Mouse (Mus musculus) C2C12 (cell line): ENCODE measurements at regions not wholly inside any gene's neighbourhood (a gene's known extent, or its start where the extent isn't known, plus 50 kb on each side); places are given as distances from the start of the nearest gene placed in this dataset.

Source experiments
- H3K27me3 ChIP-seq: one replicate; pipeline ENCODE4 v1.6.1; 2011; ENCODE audit not compliant: control insufficient read depth, insufficient read depth, insufficient read length
- H3K36me3 ChIP-seq: one replicate; pipeline ENCODE4 v1.6.1; 2011; ENCODE audit not compliant: control insufficient read depth, insufficient read depth
- H3K4me3 ChIP-seq: one replicate; pipeline ENCODE4 v1.5.1; 2011; ENCODE audit warnings: mild to moderate bottlenecking, control low read depth; ENCODE audit not compliant: poor library complexity, insufficient read depth, severe bottlenecking
- H3K79me2 ChIP-seq: one replicate; pipeline ENCODE4 v1.6.1; 2011; ENCODE audit not compliant: control insufficient read depth, insufficient read depth
- H3K79me3 ChIP-seq: one replicate; pipeline ENCODE4 v1.6.1; 2011; ENCODE audit warnings: low read depth, control low read depth
- H3ac ChIP-seq: one replicate; pipeline ENCODE3; 2011; ENCODE audit warnings: low read depth; ENCODE audit not compliant: control insufficient read depth, insufficient read length
- CEBPB ChIP-seq: IDR thresholded peaks from one replicate; pipeline ENCODE4 v1.6.1; 2011; ENCODE audit warnings: low read depth, mild to moderate bottlenecking, control low read depth, moderate library complexity
- CTCF ChIP-seq: IDR thresholded peaks from one replicate; pipeline ENCODE4 v1.5.1; 2011; ENCODE audit not compliant: control insufficient read depth, insufficient read depth, insufficient read length
- FOSL1 ChIP-seq: IDR thresholded peaks from one replicate; pipeline ENCODE4 v1.8.0; 2011; ENCODE audit warnings: mild to moderate bottlenecking, low read length; ENCODE audit not compliant: poor library complexity, insufficient read depth, severe bottlenecking
- MAX ChIP-seq: IDR thresholded peaks from one replicate; pipeline ENCODE4 v1.6.1; 2011; ENCODE audit warnings: mild to moderate bottlenecking, control low read depth
- MYOD1 ChIP-seq: IDR thresholded peaks from one replicate; pipeline ENCODE4 v1.6.1; 2011; ENCODE audit warnings: low read depth; ENCODE audit not compliant: control insufficient read depth, insufficient read length
- MYOG ChIP-seq: IDR thresholded peaks from one replicate; pipeline ENCODE4 v1.6.1; 2011; ENCODE audit not compliant: control insufficient read depth, insufficient read length; ENCODE audit errors: extremely low read depth
- USF1 ChIP-seq: IDR thresholded peaks from one replicate; pipeline ENCODE4 v1.6.1; 2011; ENCODE audit warnings: low read depth, mild to moderate bottlenecking, control low read depth, moderate library complexity

DNA sequence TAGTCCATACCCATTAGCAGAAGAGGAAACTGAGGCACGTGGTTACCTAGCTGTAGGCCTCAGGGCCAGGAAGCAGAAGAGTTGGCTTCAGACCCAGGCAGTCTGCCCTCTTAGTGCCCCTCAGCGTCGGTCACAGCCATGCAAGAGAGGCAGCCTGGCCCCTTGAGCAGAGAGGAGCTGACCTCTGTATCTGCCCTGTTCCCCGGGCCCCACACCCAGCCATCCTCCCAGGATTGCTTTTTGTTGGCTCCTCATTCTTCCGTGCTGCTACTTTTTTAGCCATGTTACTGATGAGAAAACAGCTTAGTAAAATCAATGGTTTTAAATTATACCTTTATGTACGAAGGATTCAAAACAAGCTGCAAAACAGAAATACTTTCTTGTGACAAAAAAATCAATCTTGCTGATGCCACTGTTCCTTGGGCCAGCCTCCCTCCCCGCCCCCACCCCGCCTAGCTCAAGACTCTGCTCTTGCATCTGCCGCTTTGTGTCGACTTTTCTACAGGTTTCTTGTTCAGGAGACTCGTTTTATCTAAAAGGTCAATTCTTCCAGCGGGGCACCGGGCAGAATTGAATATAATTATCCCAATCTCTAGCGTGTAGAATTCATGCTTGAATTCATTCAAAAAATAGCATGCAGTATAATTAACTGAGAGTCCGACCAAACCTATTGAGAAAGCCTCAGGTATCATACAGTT, 70.8 kb downstream of the Sall1 start:
- no peaks in the 10 kb centered on the region for H3K79me2 ChIP-seq
- no peak overlapping the region for H3ac ChIP-seq
- H3K27me3 ChIP-seq = no peaks in the 10 kb centered on the region
- no peak overlapping the region for H3K4me3 ChIP-seq
- H3K79me3 ChIP-seq = no peaks in the 10 kb centered on the region
- H3K36me3 ChIP-seq = no peaks in the 10 kb centered on the region
- no peak for TF ChIP-seq MYOG
- TF ChIP-seq CEBPB = no peak
- no peak for TF ChIP-seq FOSL1
- TF ChIP-seq MAX = no peak

DNA sequence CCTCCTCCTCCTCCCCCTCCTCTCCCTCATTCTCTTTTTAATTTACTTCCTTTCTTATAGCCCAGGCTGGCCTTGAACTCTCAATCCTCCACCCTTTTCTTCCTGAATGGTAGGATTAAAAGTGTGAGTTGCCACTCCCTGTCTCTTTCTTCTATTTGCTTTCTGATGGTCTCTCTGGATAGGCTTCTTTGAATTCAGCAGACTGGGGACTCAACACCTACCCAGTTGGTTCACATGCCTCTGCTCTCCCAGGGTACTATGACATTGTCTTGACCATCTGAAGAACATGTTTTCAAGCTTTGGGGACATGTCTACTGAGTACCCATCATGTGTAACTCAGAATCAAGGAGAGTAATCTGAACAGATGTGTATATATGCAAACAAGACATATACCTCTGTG, 85.1 kb downstream of the Sall1 start:
- no peaks in the 10 kb centered on the region for H3K79me3 ChIP-seq
- H3ac ChIP-seq = no peak overlapping the region
- H3K36me3 ChIP-seq = no peaks in the 10 kb centered on the region
- TF ChIP-seq USF1 (no peak), CTCF (no peak), MYOG (no peak), MYOD1 (no peak), MAX (no peak), FOSL1 (no peak), CEBPB (no peak)
- no peaks in the 10 kb centered on the region for H3K27me3 ChIP-seq
- no peaks in the 10 kb centered on the region for H3K79me2 ChIP-seq
- H3K4me3 ChIP-seq = no peak overlapping the region

DNA sequence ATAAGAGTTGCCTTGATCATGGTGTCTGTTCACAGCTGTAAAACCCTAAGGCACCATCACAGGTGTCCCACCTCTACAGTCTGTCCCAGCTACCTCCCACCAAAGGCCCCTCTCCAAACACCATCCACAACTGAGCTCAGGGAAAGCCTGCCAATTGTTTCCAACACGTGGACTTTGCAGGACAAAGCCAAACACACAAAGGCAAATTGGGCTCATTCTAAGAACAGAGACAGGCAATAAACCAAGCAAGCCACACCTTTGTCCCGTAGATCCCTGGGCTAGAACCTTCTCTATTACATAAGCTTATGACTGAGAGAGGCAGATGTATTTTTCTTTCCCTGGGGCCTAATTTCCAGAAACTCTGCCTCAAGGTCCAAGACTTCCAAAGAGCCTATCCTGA, 90.8 kb downstream of the Sall1 start:
- Histone ChIP-seq H3K4me3 (no peak overlapping the region), H3K36me3 (no peaks in the 10 kb centered on the region)

DNA sequence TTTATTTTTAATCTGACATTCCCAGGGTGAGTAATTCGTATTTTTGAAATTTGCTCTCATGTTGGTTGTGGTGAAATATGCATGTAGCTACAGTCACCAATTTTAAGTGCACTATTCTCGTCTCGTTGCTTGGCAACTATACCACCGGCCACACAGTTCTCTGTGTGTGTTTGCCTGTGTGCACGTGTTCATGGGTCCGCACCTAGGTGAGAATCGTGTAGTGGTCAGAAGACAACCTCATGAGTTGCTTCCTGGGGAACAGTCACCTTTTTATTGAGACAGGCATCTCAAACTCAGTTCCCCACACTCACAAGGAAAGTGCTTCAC, 92.2 kb downstream of the Sall1 start:
- no peaks in the 10 kb centered on the region for H3K79me2 ChIP-seq
- TF ChIP-seq USF1 = no peak
- TF ChIP-seq MAX = no peak
- no peak for TF ChIP-seq MYOG
- no peak for TF ChIP-seq CTCF
- no peak for TF ChIP-seq CEBPB
- TF ChIP-seq FOSL1 = no peak
- TF ChIP-seq MYOD1 = no peak
- H3K27me3 ChIP-seq = no peaks in the 10 kb centered on the region
- no peak overlapping the region for H3ac ChIP-seq
- H3K79me3 ChIP-seq = no peaks in the 10 kb centered on the region
- no peaks in the 10 kb centered on the region for H3K36me3 ChIP-seq
- no peak overlapping the region for H3K4me3 ChIP-seq

More for the DNA sequence above, 90.8 kb downstream of the Sall1 start:
- no peak overlapping the region for H3ac ChIP-seq
- H3K27me3 ChIP-seq = no peaks in the 10 kb centered on the region
- no peaks in the 10 kb centered on the region for H3K79me3 ChIP-seq
- H3K79me2 ChIP-seq = no peaks in the 10 kb centered on the region
- TF ChIP-seq USF1 = no peak
- TF ChIP-seq CEBPB = no peak
- TF ChIP-seq MYOG = no peak

DNA sequence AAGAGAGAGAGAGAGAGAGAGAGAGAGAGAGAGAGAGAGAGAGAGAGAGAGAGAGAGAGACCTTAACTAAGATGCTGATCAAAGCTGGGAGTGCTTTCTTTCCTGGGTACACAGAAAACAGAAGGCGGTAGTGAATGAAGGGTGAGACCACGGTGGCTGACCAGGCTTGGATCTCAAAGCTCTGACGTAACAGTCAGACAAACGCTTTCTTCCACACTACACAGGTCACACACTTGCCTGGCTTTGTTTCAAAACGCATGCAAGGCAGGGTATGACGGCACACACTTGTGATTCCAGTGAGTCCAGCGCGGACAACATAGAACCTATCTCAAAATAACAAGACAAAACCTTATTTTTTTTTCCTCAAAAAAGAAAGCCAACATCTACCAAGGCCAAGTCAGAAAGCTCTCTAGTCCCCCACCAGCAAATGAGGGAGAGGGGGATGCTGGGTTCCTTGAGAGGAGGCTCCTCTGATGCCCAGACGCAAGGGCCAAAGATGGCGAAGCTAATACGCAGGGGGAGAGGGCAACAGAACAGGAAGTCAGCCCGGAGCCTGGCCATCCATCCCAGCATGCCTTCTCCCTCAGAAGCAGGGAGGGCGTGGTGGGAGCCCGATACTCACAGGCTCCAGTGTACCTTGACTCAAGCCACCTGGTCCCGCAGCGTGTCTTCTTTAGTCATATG, 92.7 kb downstream of the Sall1 start:
- H3K36me3 ChIP-seq = no peaks in the 10 kb centered on the region
- H3K4me3 ChIP-seq = no peak overlapping the region
- no peak overlapping the region for H3ac ChIP-seq
- no peaks in the 10 kb centered on the region for H3K79me3 ChIP-seq
- TF ChIP-seq CTCF = no peak
- no peak for TF ChIP-seq MYOG
- TF ChIP-seq MAX = no peak
- no peak for TF ChIP-seq FOSL1
- no peak for TF ChIP-seq CEBPB
- no peak for TF ChIP-seq USF1
- no peak for TF ChIP-seq MYOD1
- H3K27me3 ChIP-seq = no peaks in the 10 kb centered on the region
- H3K79me2 ChIP-seq = no peaks in the 10 kb centered on the region

DNA sequence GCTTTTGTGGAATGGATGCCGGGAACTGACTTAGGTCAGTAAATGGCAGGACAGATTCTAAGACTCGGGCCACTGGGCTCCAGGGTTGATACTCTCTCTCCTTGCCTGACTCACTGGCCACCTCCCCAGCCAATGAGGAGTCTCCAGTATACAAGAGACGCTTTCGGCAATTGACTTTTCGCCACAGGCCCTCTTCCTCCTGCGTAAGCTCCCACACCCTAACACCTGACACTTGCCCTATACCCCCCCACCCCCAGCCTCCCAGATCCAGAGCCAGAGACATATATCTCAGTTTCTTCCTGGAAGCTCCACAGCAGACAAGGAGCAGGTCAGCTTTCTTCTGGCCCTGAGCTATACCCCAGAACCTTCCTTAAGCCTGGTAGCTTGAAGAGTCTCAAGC, 94.0 kb downstream of the Sall1 start:
- Histone ChIP-seq H3K79me3 (no peaks in the 10 kb centered on the region), H3K27me3 (no peaks in the 10 kb centered on the region), H3K79me2 (no peaks in the 10 kb centered on the region), H3K4me3 (no peak overlapping the region), H3ac (no peak overlapping the region), H3K36me3 (no peaks in the 10 kb centered on the region)
- TF ChIP-seq MYOG (no peak), MAX (no peak), MYOD1 (no peak), CTCF (no peak), FOSL1 (no peak), CEBPB (no peak), USF1 (no peak)
